Comparison of ENCODE assay signal across 8 mouse cellular contexts in genomic region chr2:21142616-21143015, GRCm38 (mm10).
A peak's percentile ranks its signal among the peaks of the same experiment; 100 is the strongest.
DNase-seq lines count a peak whose midpoint lies in the region; ATAC-seq lines count a peak whose summit lies in the region.
"Had no signal": no experiment of that assay in that cellular context is flagged by ENCODE, and none has a peak within 500 bp of the region (broad histone marks: within the 10 kb centered on the region; RNA-seq: fewer than 3 reads in every experiment).

No protein-coding gene starts in this region.

- H3K27me3 ChIP-seq in lung, embryonic 16.5 days (ENCODE audit: control insufficient read depth, insufficient read depth, low read depth, low read length) = no peaks in the 10 kb centered on the region
- peaks cover 11% of the 10 kb centered on the region for H3K27me3 ChIP-seq in limb, embryonic 10.5 days (ENCODE audit: low read depth, poor library complexity, severe bottlenecking)
- no peaks in the 10 kb centered on the region for H3K27me3 ChIP-seq in neural tube, embryonic 13.5 days

- DNase-seq in lung, adult 18-20 months = no peak
- peak; percentile 7 for DNase-seq in heart, adult 8-10 months (ENCODE audit: low spot score)
- no peak for DNase-seq in limb, embryonic 10.5 days (ENCODE audit: low spot score)
- no peak for DNase-seq in gastrocnemius, postnatal 10 days

- 0 out of 2 replicates have a peak, but pooled peaks have one; percentile 2 for ATAC-seq in lung, embryonic 16.5 days (ENCODE audit: low read depth)
- ATAC-seq in neural tube, embryonic 13.5 days (ENCODE audit: low read depth) = peak; percentile 29
- ATAC-seq in granulocyte monocyte progenitor cell, adult 5-6 weeks (replicated peaks; ENCODE audit: poor library complexity, severe bottlenecking) = no peak

- peaks cover 9% of the 10 kb centered on the region; the same call in 1 of the 2 replicates for H3K9me3 ChIP-seq in lung, embryonic 16.5 days (ENCODE audit: control insufficient read depth, low read length)
- no peaks in the 10 kb centered on the region for H3K9me3 ChIP-seq in limb, embryonic 10.5 days (replicated peaks)
- 0 out of 2 replicates have a peak, but pooled peaks cover 5% of the 10 kb centered on the region for H3K9me3 ChIP-seq in neural tube, embryonic 13.5 days

- H3K4me2 ChIP-seq in lung, embryonic 16.5 days (ENCODE audit: low read depth, low read length) = peak overlapping the region; percentile 100
- peak overlapping the region; percentile 88 for H3K4me2 ChIP-seq in neural tube, embryonic 13.5 days

- H3K4me3 ChIP-seq in lung, embryonic 16.5 days (ENCODE audit: low read length) = peak overlapping the region; percentile 65
- peak overlapping the region; percentile 68 for H3K4me3 ChIP-seq in limb, embryonic 10.5 days
- H3K4me3 ChIP-seq in neural tube, embryonic 13.5 days = peak overlapping the region; percentile 56

- 11% methylated on average over 2 of the region's 2 CpGs for WGBS in lung, embryonic 16.5 days
- 36% methylated on average over 2 of the region's 2 CpGs for WGBS in limb, embryonic 10.5 days
- 20% methylated on average over 2 of the region's 2 CpGs for WGBS in neural tube, embryonic 13.5 days

- 0 out of 2 replicates have a peak, but pooled peaks cover 2% of the 10 kb centered on the region for H3K36me3 ChIP-seq in lung, embryonic 16.5 days (ENCODE audit: control insufficient read depth, insufficient read depth, low read length)
- H3K36me3 ChIP-seq in limb, embryonic 10.5 days = no peaks in the 10 kb centered on the region
- no peaks in the 10 kb centered on the region for H3K36me3 ChIP-seq in neural tube, embryonic 13.5 days

- peaks cover 8% of the 10 kb centered on the region for H3K4me1 ChIP-seq in lung, embryonic 16.5 days (replicated peaks; ENCODE audit: control insufficient read depth, insufficient read depth, low read length)
- peaks cover 14% of the 10 kb centered on the region for H3K4me1 ChIP-seq in limb, embryonic 10.5 days
- peaks cover 23% of the 10 kb centered on the region for H3K4me1 ChIP-seq in neural tube, embryonic 13.5 days (replicated peaks)

- no peak overlapping the region; the same call in 1 of the 2 replicates for H3K9ac ChIP-seq in lung, embryonic 16.5 days (ENCODE audit: low read length)
- H3K9ac ChIP-seq in neural tube, embryonic 13.5 days = peak overlapping the region; percentile 86

- no peak overlapping the region for H3K27ac ChIP-seq in lung, embryonic 16.5 days (ENCODE audit: low read length)
- H3K27ac ChIP-seq in limb, embryonic 10.5 days = peak overlapping the region; percentile 87; the same call in 1 of the 2 replicates
- peak overlapping the region; percentile 88 for H3K27ac ChIP-seq in neural tube, embryonic 13.5 days (replicated peaks)
- H3K27ac ChIP-seq: macrophage had no signal
